Mouse (Mus musculus): ENCODE measurements at regions not wholly inside any gene's neighbourhood (a gene's known extent, or its start where the extent isn't known, plus 50 kb on each side); places are given as distances from the start of the nearest gene placed in this dataset.
A peak's percentile ranks its signal among the peaks of the same experiment; 100 is the strongest.

GRCm38 (mm10) chr4:74466081-74466480, 223.8 kb downstream of the Kdm4c start:
- Histone ChIP-seq H3K4me3 (ENCODE audit: low read depth, low read length) (no peak overlapping the region), H3K27me3 (replicated peaks; ENCODE audit: control insufficient read depth, insufficient read depth, low read length) (no peaks in the 10 kb centered on the region), H3K36me3 (ENCODE audit: control insufficient read depth, insufficient read depth, low read length) (no peaks in the 10 kb centered on the region), H3K9me3 (ENCODE audit: control insufficient read depth, low read length) (no peaks in the 10 kb centered on the region), H3K27ac (replicated peaks; ENCODE audit: low read depth, low read length) (no peak overlapping the region), H3K4me2 (ENCODE audit: low read depth, low read length) (no peak overlapping the region), H3K4me1 (ENCODE audit: control insufficient read depth, insufficient read depth, low read length) (no peaks in the 10 kb centered on the region), H3K9ac (ENCODE audit: low read depth, low read length) (no peak overlapping the region)
- DNase-seq (ENCODE audit: low spot score) (peak; percentile 51), ATAC-seq (ENCODE audit: low read depth) (peak; percentile 57; the same call in 1 of the 2 replicates)
- WGBS, result 54% methylated on average over 3 of the region's 3 CpGs

DNA sequence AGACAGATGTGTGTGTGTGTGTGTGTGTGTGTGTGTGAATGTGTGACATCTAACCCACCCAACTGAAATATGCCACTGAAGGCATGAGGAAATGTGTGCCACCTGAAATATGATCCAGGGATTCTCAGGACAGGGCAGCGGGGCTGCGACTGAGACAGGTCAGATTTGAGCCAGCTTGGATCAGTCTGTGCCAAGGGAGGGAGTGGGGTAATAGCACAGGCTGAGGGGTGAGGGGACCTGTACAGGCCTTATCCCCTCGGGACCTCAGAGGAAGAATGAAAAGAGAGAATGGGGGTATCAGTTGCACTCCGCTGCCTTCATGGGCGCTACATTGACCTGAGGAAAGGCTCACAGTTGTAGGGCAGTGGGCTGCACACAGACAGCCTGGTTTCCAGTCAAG, 270.2 kb downstream of the Kdm4c start:
- H3K4me3 ChIP-seq (ENCODE audit: low read depth, low read length), result no peak overlapping the region
- WGBS, result 80% methylated on average over 5 of the region's 5 CpGs
- H3K36me3 ChIP-seq (ENCODE audit: control insufficient read depth, insufficient read depth, low read length), result no peaks in the 10 kb centered on the region

DNA sequence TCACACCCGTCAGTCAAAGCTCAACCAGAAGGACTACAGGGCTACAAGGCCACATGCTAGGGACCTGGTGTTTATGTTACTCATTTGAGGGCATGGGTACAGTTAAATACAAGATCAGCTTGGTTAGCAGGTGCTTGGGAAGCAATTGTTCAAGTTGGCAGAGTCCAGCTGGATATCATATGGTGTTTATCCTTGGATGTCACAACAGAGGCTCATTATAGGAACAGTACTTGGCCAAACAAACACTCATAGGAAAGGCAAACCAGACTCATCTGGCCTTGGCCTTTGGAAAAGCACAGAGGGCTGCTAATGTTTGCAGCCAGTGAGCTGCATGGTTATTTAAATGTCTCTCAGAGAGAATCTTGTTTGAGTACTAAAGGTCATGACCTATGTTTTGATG, 311.6 kb downstream of the Kdm4c start:
- no peak overlapping the region for H3K9ac ChIP-seq (ENCODE audit: low read depth, low read length)
- H3K4me3 ChIP-seq (ENCODE audit: low read depth, low read length), result no peak overlapping the region
- no peaks in the 10 kb centered on the region for H3K9me3 ChIP-seq (ENCODE audit: control insufficient read depth, low read length)
- H3K27me3 ChIP-seq (replicated peaks; ENCODE audit: control insufficient read depth, insufficient read depth, low read length), result no peaks in the 10 kb centered on the region
- no peak overlapping the region for H3K27ac ChIP-seq (replicated peaks; ENCODE audit: low read depth, low read length)
- ATAC-seq (ENCODE audit: low read depth) (no peak), DNase-seq (ENCODE audit: low spot score) (no peak)
- no peak overlapping the region for H3K4me2 ChIP-seq (ENCODE audit: low read depth, low read length)
- no peaks in the 10 kb centered on the region for H3K4me1 ChIP-seq (ENCODE audit: control insufficient read depth, insufficient read depth, low read length)
- H3K36me3 ChIP-seq (ENCODE audit: control insufficient read depth, insufficient read depth, low read length), result no peaks in the 10 kb centered on the region
- 73% methylated on average over 1 of the region's 1 CpGs for WGBS

More for the DNA sequence above, 270.2 kb downstream of the Kdm4c start:
- no peaks in the 10 kb centered on the region for H3K27me3 ChIP-seq (replicated peaks; ENCODE audit: control insufficient read depth, insufficient read depth, low read length)
- H3K27ac ChIP-seq (replicated peaks; ENCODE audit: low read depth, low read length), result no peak overlapping the region
- H3K4me1 ChIP-seq (ENCODE audit: control insufficient read depth, insufficient read depth, low read length), result no peaks in the 10 kb centered on the region
- DNase-seq (ENCODE audit: low spot score) (no peak), ATAC-seq (ENCODE audit: low read depth) (no peak)
- H3K9ac ChIP-seq (ENCODE audit: low read depth, low read length), result no peak overlapping the region
- H3K4me2 ChIP-seq (ENCODE audit: low read depth, low read length), result no peak overlapping the region
- no peaks in the 10 kb centered on the region for H3K9me3 ChIP-seq (ENCODE audit: control insufficient read depth, low read length)

DNA sequence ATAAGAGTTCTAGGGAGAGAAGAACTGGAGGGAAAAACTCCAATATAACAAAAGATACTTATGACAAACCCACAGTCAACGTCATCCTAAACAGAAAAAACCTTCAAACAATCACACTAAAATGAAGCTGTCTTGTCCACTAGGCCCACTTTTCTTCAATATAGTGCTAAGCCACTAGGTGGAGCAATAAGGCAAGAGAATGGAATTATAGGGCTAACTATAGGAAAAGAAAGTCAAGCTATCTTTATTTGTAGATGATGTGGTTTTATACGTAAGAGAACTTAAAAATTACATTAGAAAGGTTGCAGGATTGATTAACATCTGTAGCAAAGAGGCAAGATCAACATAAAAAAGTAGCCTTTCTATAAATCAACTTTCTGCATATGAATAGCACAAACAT, 321.3 kb downstream of the Kdm4c start:
- Histone ChIP-seq H3K9me3 (ENCODE audit: control insufficient read depth, low read length) (no peaks in the 10 kb centered on the region), H3K9ac (ENCODE audit: low read depth, low read length) (no peak overlapping the region), H3K4me1 (ENCODE audit: control insufficient read depth, insufficient read depth, low read length) (no peaks in the 10 kb centered on the region), H3K27ac (replicated peaks; ENCODE audit: low read depth, low read length) (no peak overlapping the region), H3K36me3 (ENCODE audit: control insufficient read depth, insufficient read depth, low read length) (no peaks in the 10 kb centered on the region), H3K4me3 (ENCODE audit: low read depth, low read length) (no peak overlapping the region), H3K27me3 (replicated peaks; ENCODE audit: control insufficient read depth, insufficient read depth, low read length) (no peaks in the 10 kb centered on the region), H3K4me2 (ENCODE audit: low read depth, low read length) (no peak overlapping the region)
- 10% methylated on average over 2 of the region's 2 CpGs for WGBS
- DNase-seq (ENCODE audit: low spot score) (peak; percentile 52), ATAC-seq (ENCODE audit: low read depth) (no peak)

DNA sequence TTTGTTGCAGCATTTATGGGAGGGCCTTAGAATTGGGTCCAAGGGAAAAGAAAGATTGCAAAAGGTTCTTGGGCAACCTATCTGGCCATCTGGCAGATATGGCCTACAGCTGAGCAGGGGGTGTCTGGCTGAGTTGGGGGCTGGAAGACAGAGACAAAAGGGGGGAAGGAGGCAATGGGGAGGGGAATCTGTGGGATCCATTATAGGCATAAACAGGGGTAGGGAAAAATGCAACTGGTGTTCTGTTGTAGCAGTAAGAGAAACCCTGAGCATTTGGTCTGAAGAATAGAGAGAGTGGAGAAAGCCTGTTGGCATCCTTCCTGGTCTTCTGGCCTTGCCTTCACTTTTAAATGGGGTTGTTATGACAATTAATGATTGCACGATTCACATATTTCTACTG, 344.1 kb downstream of the Kdm4c start:
- WGBS, result 85% methylated on average over 1 of the region's 1 CpGs

GRCm38 (mm10) chr4:74587125-74587524, 344.8 kb downstream of the Kdm4c start:
- no peak for DNase-seq (ENCODE audit: low spot score)
- Histone ChIP-seq H3K36me3 (ENCODE audit: control insufficient read depth, insufficient read depth, low read length) (no peaks in the 10 kb centered on the region), H3K4me3 (ENCODE audit: low read depth, low read length) (no peak overlapping the region), H3K4me2 (ENCODE audit: low read depth, low read length) (no peak overlapping the region), H3K9ac (ENCODE audit: low read depth, low read length) (no peak overlapping the region), H3K27ac (replicated peaks; ENCODE audit: low read depth, low read length) (no peak overlapping the region), H3K9me3 (ENCODE audit: control insufficient read depth, low read length) (no peaks in the 10 kb centered on the region), H3K4me1 (ENCODE audit: control insufficient read depth, insufficient read depth, low read length) (no peaks in the 10 kb centered on the region), H3K27me3 (replicated peaks; ENCODE audit: control insufficient read depth, insufficient read depth, low read length) (no peaks in the 10 kb centered on the region)
- no peak for ATAC-seq (ENCODE audit: low read depth)

More for the DNA sequence above, 344.1 kb downstream of the Kdm4c start:
- no peak overlapping the region for H3K27ac ChIP-seq (replicated peaks; ENCODE audit: low read depth, low read length)
- no peak for ATAC-seq (ENCODE audit: low read depth)
- no peak overlapping the region for H3K9ac ChIP-seq (ENCODE audit: low read depth, low read length)
- no peak overlapping the region for H3K4me2 ChIP-seq (ENCODE audit: low read depth, low read length)
- H3K27me3 ChIP-seq (replicated peaks; ENCODE audit: control insufficient read depth, insufficient read depth, low read length), result no peaks in the 10 kb centered on the region
- H3K9me3 ChIP-seq (ENCODE audit: control insufficient read depth, low read length), result no peaks in the 10 kb centered on the region
- H3K36me3 ChIP-seq (ENCODE audit: control insufficient read depth, insufficient read depth, low read length), result no peaks in the 10 kb centered on the region
- DNase-seq (ENCODE audit: low spot score), result no peak
- H3K4me1 ChIP-seq (ENCODE audit: control insufficient read depth, insufficient read depth, low read length), result no peaks in the 10 kb centered on the region
- H3K4me3 ChIP-seq (ENCODE audit: low read depth, low read length), result no peak overlapping the region

DNA sequence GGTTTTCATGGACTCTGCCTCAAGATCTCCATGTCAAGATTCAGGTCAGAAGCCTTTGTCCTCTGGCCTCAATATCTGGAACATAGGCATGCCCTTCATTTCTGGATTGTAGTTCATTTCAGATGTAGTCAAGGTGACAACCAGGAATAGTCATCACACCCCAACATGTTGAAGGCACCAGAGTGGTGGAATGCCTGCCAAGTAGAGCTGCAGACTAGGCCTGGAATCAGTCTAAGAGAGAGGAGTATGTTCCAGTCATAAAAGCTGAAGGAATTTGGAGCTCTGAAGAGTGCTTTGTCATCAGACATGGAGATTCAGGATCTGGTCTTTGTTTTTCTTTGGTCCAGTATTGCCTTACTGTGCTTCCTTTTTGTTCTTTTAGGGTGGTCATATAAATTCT, 346.5 kb downstream of the Kdm4c start:
- DNase-seq (ENCODE audit: low spot score), result no peak
- Histone ChIP-seq H3K4me3 (ENCODE audit: low read depth, low read length) (no peak overlapping the region), H3K4me2 (ENCODE audit: low read depth, low read length) (no peak overlapping the region), H3K4me1 (ENCODE audit: control insufficient read depth, insufficient read depth, low read length) (no peaks in the 10 kb centered on the region), H3K9ac (ENCODE audit: low read depth, low read length) (no peak overlapping the region), H3K27me3 (replicated peaks; ENCODE audit: control insufficient read depth, insufficient read depth, low read length) (no peaks in the 10 kb centered on the region), H3K27ac (replicated peaks; ENCODE audit: low read depth, low read length) (no peak overlapping the region), H3K36me3 (ENCODE audit: control insufficient read depth, insufficient read depth, low read length) (no peaks in the 10 kb centered on the region), H3K9me3 (ENCODE audit: control insufficient read depth, low read length) (no peaks in the 10 kb centered on the region)
- no peak for ATAC-seq (ENCODE audit: low read depth)

GRCm38 (mm10) chr4:74613032-74613431, 370.7 kb downstream of the Kdm4c start:
- Histone ChIP-seq H3K9me3 (ENCODE audit: control insufficient read depth, low read length) (no peaks in the 10 kb centered on the region), H3K9ac (ENCODE audit: low read depth, low read length) (no peak overlapping the region), H3K36me3 (ENCODE audit: control insufficient read depth, insufficient read depth, low read length) (no peaks in the 10 kb centered on the region), H3K4me2 (ENCODE audit: low read depth, low read length) (no peak overlapping the region), H3K4me3 (ENCODE audit: low read depth, low read length) (no peak overlapping the region), H3K4me1 (ENCODE audit: control insufficient read depth, insufficient read depth, low read length) (no peaks in the 10 kb centered on the region), H3K27me3 (replicated peaks; ENCODE audit: control insufficient read depth, insufficient read depth, low read length) (no peaks in the 10 kb centered on the region), H3K27ac (replicated peaks; ENCODE audit: low read depth, low read length) (no peak overlapping the region)
- peak; percentile 53; the same call in 1 of the 2 replicates for ATAC-seq (ENCODE audit: low read depth)
- WGBS, result 26% methylated on average over 3 of the region's 3 CpGs
- peak; percentile 22 for DNase-seq (ENCODE audit: low spot score)
